Mouse (Mus musculus) hindbrain, postnatal 0 days (tissue): ENCODE data around the gene Hand1. TPM values are rescaled to one million over a fixed set of nuclear protein-coding genes. Genes with fewer than 3 reads are reported as not detected.

Experiments used
- ATAC-seq: fragments of 200-750 bp; cut with Nextera tagmentation; 2 replicates; pipeline ENCODE4 v1.8.0; 2017; ENCODE audit warnings: mild to moderate bottlenecking, moderate TSS enrichment, moderate library complexity
- DNase-seq: peaks from one replicate; pipeline ENCODE4 v3.0.0-alpha.2; 2015; ENCODE audit warnings: low spot score
- H3K27ac ChIP-seq: fragments of 300-500 bp; sonication (generic); 2 replicates; pipeline ENCODE4 v1.5.1; 2014; ENCODE audit warnings: mild to moderate bottlenecking
- H3K27me3 ChIP-seq: fragments of 300-500 bp; sonication (generic); 2 replicates; pipeline ENCODE4 v1.6.1; 2014; ENCODE audit warnings: low read length, mixed read lengths; ENCODE audit not compliant: insufficient read depth
- H3K36me3 ChIP-seq: fragments of 300-500 bp; sonication (generic); 2 replicates; pipeline ENCODE4 v1.6.1; 2014; ENCODE audit warnings: low read length, mixed read lengths; ENCODE audit not compliant: insufficient read depth
- H3K4me1 ChIP-seq: fragments of 300-500 bp; sonication (generic); 2 replicates; pipeline ENCODE4 v1.6.1; 2014; ENCODE audit warnings: antibody characterized with exemption, low read length, mixed read lengths; ENCODE audit not compliant: insufficient read depth
- H3K4me2 ChIP-seq: fragments of 300-500 bp; sonication (generic); 2 replicates; pipeline ENCODE4 v1.6.1; 2014; ENCODE audit warnings: low read depth, mild to moderate bottlenecking, low read length, moderate library complexity, mixed read lengths
- H3K4me3 ChIP-seq: fragments of 300-500 bp; sonication (generic); 2 replicates; pipeline ENCODE4 v1.5.1; 2014; ENCODE audit warnings: low read length
- H3K9ac ChIP-seq: fragments of 300-500 bp; sonication (generic); replicated peaks from 2 replicates; pipeline ENCODE4 v1.6.1; 2014; ENCODE audit warnings: mild to moderate bottlenecking, low read length, moderate library complexity, mixed read lengths
- H3K9me3 ChIP-seq: fragments of 300-500 bp; sonication (generic); 2 replicates; pipeline ENCODE4 v1.6.1; 2016; ENCODE audit warnings: low read length, mixed read lengths
- CTCF ChIP-seq: IDR thresholded peaks from 2 replicates; pipeline ENCODE4 v1.5.1; 2016; ENCODE audit warnings: antibody characterized with exemption, control low read depth, low read depth
- WGBS: fragments of 180-500 bp; shearing (Covaris S2); extraction: QIAGEN DNeasy Blood & Tissue Kit; methylation state at CpG from one replicate; pipeline ENCODE4 v1.1.7; 2014; 5-methylcytosine and 5-hydroxymethylcytosine counted together
- polyA plus RNA-seq: library from polyadenylated mRNA; unstranded; fragments of >200 nt; fragmentation: Nextera tagmentation; extraction: Ambion mirVana; gene quantifications from 2 replicates; pipeline ENCODE4 v1.2.1, GENCODE M21; 2015
- total RNA-seq: library from RNA; depleted of rRNA; stranded (reverse); fragments of >200 nt; gene quantifications from 2 replicates; pipeline ENCODE4 v1.2.3, GENCODE M21; 2014

Hand1 gene
- total and polyA plus RNA-seq, 2 experiments from 2014 or later: not detected

- no peak overlapping the region for H3K27ac ChIP-seq
- DNase-seq: no peak
Observed at GRCm38 (mm10) chr11:57813641-57814040, 19.0 kb downstream of the Hand1 start.

GRCm38 (mm10) chr11:57812212-57812611 lies 20.4 kb downstream of the Hand1 start:
- DNase-seq (no peak), ATAC-seq (no peak)
- Histone ChIP-seq H3K36me3 (peaks cover 11% of the 10 kb centered on the region), H3K27me3 (no peaks in the 10 kb centered on the region), H3K9ac (no peak overlapping the region), H3K27ac (no peak overlapping the region), H3K4me2 (no peak overlapping the region), H3K9me3 (no peaks in the 10 kb centered on the region), H3K4me3 (no peak overlapping the region), H3K4me1 (no peaks in the 10 kb centered on the region)
- TF ChIP-seq CTCF: no peak
- WGBS: 99% methylated on average over 8 of the region's 8 CpGs

More at GRCm38 (mm10) chr11:57813641-57814040, 19.0 kb downstream of the Hand1 start:
- 94% methylated on average over 3 of the region's 3 CpGs for WGBS
- Histone ChIP-seq H3K4me1 (no peaks in the 10 kb centered on the region), H3K9me3 (no peaks in the 10 kb centered on the region), H3K4me2 (no peak overlapping the region), H3K4me3 (no peak overlapping the region), H3K36me3 (peaks cover 11% of the 10 kb centered on the region), H3K27me3 (no peaks in the 10 kb centered on the region), H3K9ac (no peak overlapping the region)
- no peak for ATAC-seq
- TF ChIP-seq CTCF: no peak

DNA sequence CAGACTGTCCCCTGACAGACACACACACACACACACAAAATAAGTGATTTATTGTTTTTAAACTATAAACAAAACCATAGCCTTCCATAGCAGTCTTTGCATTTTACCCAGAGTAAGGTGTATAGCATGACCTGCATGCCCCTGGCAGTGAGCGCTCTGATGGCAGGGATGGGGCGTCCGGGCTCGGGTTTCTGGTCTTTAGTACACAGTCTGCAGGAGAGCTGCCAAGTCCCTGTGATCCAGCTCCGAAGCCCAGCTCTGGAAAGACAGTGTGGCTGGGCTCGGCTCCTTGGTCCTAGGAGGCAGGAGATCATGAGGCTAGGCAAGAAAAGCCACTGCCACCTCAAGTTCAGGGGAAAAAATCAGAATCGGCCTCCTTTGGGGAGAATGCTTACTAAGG lies 21.6 kb downstream of the Hand1 start:
- H3K9ac ChIP-seq: no peak overlapping the region
- 76% methylated on average over 7 of the region's 7 CpGs for WGBS
- DNase-seq (no peak), ATAC-seq (no peak)
- no peaks in the 10 kb centered on the region for H3K4me1 ChIP-seq
- H3K4me2 ChIP-seq: no peak overlapping the region
- TF ChIP-seq CTCF: no peak
- H3K27ac ChIP-seq: no peak overlapping the region
- peaks cover 11% of the 10 kb centered on the region for H3K36me3 ChIP-seq
- no peaks in the 10 kb centered on the region for H3K9me3 ChIP-seq
- H3K27me3 ChIP-seq: no peaks in the 10 kb centered on the region
- no peak overlapping the region for H3K4me3 ChIP-seq

- Histone ChIP-seq H3K36me3 (peaks cover 11% of the 10 kb centered on the region), H3K9ac (no peak overlapping the region)
Observed at GRCm38 (mm10) chr11:57809732-57810098, 22.9 kb downstream of the Hand1 start.

DNA sequence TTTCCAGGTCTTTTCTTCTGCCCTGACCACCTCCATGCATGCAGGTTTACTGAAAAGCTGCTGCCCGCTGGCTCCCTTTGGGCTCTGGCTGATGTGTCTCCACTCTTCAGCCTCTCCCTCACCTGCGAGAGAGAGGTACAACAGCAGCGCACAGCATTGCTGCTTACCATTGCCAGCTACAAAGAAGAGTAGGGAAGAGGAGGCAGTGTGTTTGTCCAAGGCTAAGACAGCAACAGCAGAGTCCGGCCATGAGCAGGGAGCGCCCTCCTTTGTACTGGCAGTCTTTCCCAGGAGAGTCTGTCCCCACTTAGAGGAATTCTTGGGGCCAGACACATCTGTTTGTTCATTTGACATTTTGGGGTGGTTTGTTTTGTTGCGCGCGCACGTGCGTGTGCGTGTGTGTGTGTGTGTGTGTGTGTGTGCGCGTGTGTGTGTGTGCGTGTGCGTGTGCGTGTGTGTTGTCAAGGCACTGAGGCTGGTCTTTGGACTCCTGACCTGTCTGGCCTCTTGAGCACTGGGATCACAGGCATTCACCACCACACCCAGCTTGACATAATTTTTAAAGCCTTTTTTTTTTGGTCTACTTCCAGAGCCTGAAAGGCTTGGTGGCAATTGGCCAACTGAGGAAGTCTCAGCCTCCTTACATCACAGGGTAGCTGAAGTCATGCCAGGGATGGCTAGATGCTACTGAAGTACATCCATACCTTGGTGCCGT lies 23.4 kb downstream of the Hand1 start:
- WGBS: 92% methylated on average over 17 of the region's 17 CpGs
- H3K36me3 ChIP-seq: peaks cover 11% of the 10 kb centered on the region
- no peak overlapping the region for H3K4me2 ChIP-seq
- ATAC-seq (no peak), DNase-seq (no peak)
- TF ChIP-seq CTCF: no peak
- no peak overlapping the region for H3K27ac ChIP-seq
- H3K4me1 ChIP-seq: no peaks in the 10 kb centered on the region
- no peak overlapping the region for H3K4me3 ChIP-seq
- no peak overlapping the region for H3K9ac ChIP-seq
- no peaks in the 10 kb centered on the region for H3K27me3 ChIP-seq
- no peaks in the 10 kb centered on the region for H3K9me3 ChIP-seq

More at GRCm38 (mm10) chr11:57809732-57810098, 22.9 kb downstream of the Hand1 start:
- no peak for DNase-seq
- no peaks in the 10 kb centered on the region for H3K9me3 ChIP-seq
- no peak overlapping the region for H3K4me3 ChIP-seq
- 85% methylated on average over 8 of the region's 8 CpGs for WGBS
- H3K27ac ChIP-seq: no peak overlapping the region
- H3K27me3 ChIP-seq: no peaks in the 10 kb centered on the region
- no peak for ATAC-seq
- no peak overlapping the region for H3K4me2 ChIP-seq
- H3K4me1 ChIP-seq: no peaks in the 10 kb centered on the region
- no peak for TF ChIP-seq CTCF

- no peak overlapping the region for H3K4me2 ChIP-seq
- no peak overlapping the region for H3K27ac ChIP-seq
- WGBS: 74% methylated on average over 3 of the region's 3 CpGs
- H3K27me3 ChIP-seq: no peaks in the 10 kb centered on the region
- ATAC-seq (no peak), DNase-seq (no peak)
- no peak overlapping the region for H3K4me3 ChIP-seq
- H3K9me3 ChIP-seq: no peaks in the 10 kb centered on the region
- peaks cover 10% of the 10 kb centered on the region for H3K4me1 ChIP-seq
- H3K36me3 ChIP-seq: 0 out of 2 replicates have a peak, but pooled peaks cover 2% of the 10 kb centered on the region
- TF ChIP-seq CTCF: no peak
- H3K9ac ChIP-seq: no peak overlapping the region
Observed at GRCm38 (mm10) chr11:57805047-57805446, 27.6 kb downstream of the Hand1 start.

- ATAC-seq (no peak), DNase-seq (peak; percentile 56)
- TF ChIP-seq CTCF: no peak
- H3K27ac ChIP-seq: no peak overlapping the region
- H3K27me3 ChIP-seq: no peaks in the 10 kb centered on the region
- H3K4me3 ChIP-seq: peak overlapping the region; percentile 91
- H3K4me1 ChIP-seq: peaks cover 10% of the 10 kb centered on the region
- WGBS: under 1% methylated on average over 18 of the region's 18 CpGs
- no peaks in the 10 kb centered on the region for H3K9me3 ChIP-seq
- peak overlapping the region; percentile 99 for H3K4me2 ChIP-seq
- peak overlapping the region; percentile 73 for H3K9ac ChIP-seq
- H3K36me3 ChIP-seq: no peaks in the 10 kb centered on the region
Observed at GRCm38 (mm10) chr11:57802511-57802870, 30.1 kb downstream of the Hand1 start.
